8 mouse cellular contexts compared by ENCODE assay signal in genomic region chr17:46853281-46853680, GRCm38 (mm10). TPM values are rescaled to one million over a fixed set of nuclear protein-coding genes. Genes with fewer than 3 reads are reported as not detected.
DNase-seq lines count a peak whose midpoint lies in the region; ATAC-seq and TF ChIP-seq lines count a peak whose summit lies in the region.

No protein-coding gene starts in this region.

- H3K36me3 ChIP-seq in CH12.LX (replicated peaks in 1 of 2; ENCODE audit: control insufficient read depth in 1 of 2, insufficient read depth in 1 of 2, low read length in 1 of 2) = peaks cover 0 to 15% of the 10 kb centered on the region in 2 experiments
- no peaks in the 10 kb centered on the region for H3K36me3 ChIP-seq in heart, embryonic 13.5 days
- H3K36me3 ChIP-seq in lung, embryonic 15.5 days = no peaks in the 10 kb centered on the region
- no peaks in the 10 kb centered on the region for H3K36me3 ChIP-seq in stomach, embryonic 14.5 days (ENCODE audit: control insufficient read depth, insufficient read depth, low read length)

- H3K79me2 ChIP-seq in CH12.LX (replicated peaks; ENCODE audit: control insufficient read depth, extremely low read depth, insufficient read depth, poor library complexity, severe bottlenecking) = peaks cover 28% of the 10 kb centered on the region

- TF ChIP-seq CTCF in CH12.LX (conservative IDR thresholded peaks at IDR 0.05 in 1 of 2, IDR thresholded peaks at IDR 0.05 in 1 of 2; ENCODE audit: low read depth in 2 of 2, low read length in 2 of 2) = no peak
- TF ChIP-seq CTCF in cortical plate, adult 2 months (IDR thresholded peaks at IDR 0.05; ENCODE audit: extremely low read depth, insufficient read depth, low read length) = no peak

- no peak for DNase-seq in CH12.LX (ENCODE audit: extremely low read depth)
- peak; percentile 25 for DNase-seq in MN1 (ENCODE audit: low spot score)
- peak; percentile 69 for DNase-seq in kidney, postnatal 10 days

- H3K9me3 ChIP-seq in CH12.LX (replicated peaks; ENCODE audit: low read length) = no peaks in the 10 kb centered on the region
- no peaks in the 10 kb centered on the region for H3K9me3 ChIP-seq in heart, embryonic 13.5 days
- no peaks in the 10 kb centered on the region for H3K9me3 ChIP-seq in lung, embryonic 15.5 days
- no peaks in the 10 kb centered on the region for H3K9me3 ChIP-seq in stomach, embryonic 14.5 days (ENCODE audit: control insufficient read depth, low read depth, low read length)

- 0 out of 2 replicates have a peak overlapping the region, but pooled peaks have one; percentile 7 for H3K4me2 ChIP-seq in CH12.LX (ENCODE audit: insufficient read depth, low read depth, poor library complexity, severe bottlenecking)
- peak overlapping the region; percentile 40 for H3K4me2 ChIP-seq in heart, embryonic 13.5 days
- H3K4me2 ChIP-seq in lung, embryonic 15.5 days = 0 out of 2 replicates have a peak overlapping the region, but pooled peaks have one; percentile 10
- no peak overlapping the region for H3K4me2 ChIP-seq in stomach, embryonic 14.5 days (replicated peaks; ENCODE audit: low read depth, low read length)

- H3K27me3 ChIP-seq in CH12.LX (replicated peaks) = no peaks in the 10 kb centered on the region
- H3K27me3 ChIP-seq in heart, embryonic 13.5 days (replicated peaks) = no peaks in the 10 kb centered on the region
- H3K27me3 ChIP-seq in lung, embryonic 15.5 days = no peaks in the 10 kb centered on the region
- no peaks in the 10 kb centered on the region for H3K27me3 ChIP-seq in stomach, embryonic 14.5 days (ENCODE audit: control insufficient read depth, insufficient read depth, low read length)

- WGBS in heart, embryonic 13.5 days = 31% methylated on average over 6 of the region's 6 CpGs
- 14% methylated on average over 6 of the region's 6 CpGs for WGBS in lung, embryonic 15.5 days
- 35% methylated on average over 6 of the region's 6 CpGs for WGBS in stomach, embryonic 14.5 days

- H3K27ac ChIP-seq in CH12.LX (ENCODE audit: insufficient read depth, low read depth) = peak overlapping the region; percentile 61
- no peak overlapping the region for H3K27ac ChIP-seq in cortical plate, adult 2 months (ENCODE audit: insufficient read depth, low read length)
- peak overlapping the region; percentile 100 for H3K27ac ChIP-seq in heart, embryonic 13.5 days (replicated peaks)
- H3K27ac ChIP-seq in lung, embryonic 15.5 days = peak overlapping the region; percentile 68
- H3K27ac ChIP-seq in stomach, embryonic 14.5 days (ENCODE audit: low read length) = peak overlapping the region; percentile 61

- TF ChIP-seq POLR2A in CH12.LX (IDR thresholded peaks at IDR 0.05; ENCODE audit: low read depth, low read length) = peak; percentile 29; the same call in 1 of the 2 replicates
- TF ChIP-seq POLR2A in cortical plate, adult 2 months (IDR thresholded peaks at IDR 0.05; ENCODE audit: extremely low read depth, insufficient read depth, low read length) = peak; percentile 53; the same call in 1 of the 2 replicates

- dilution Hi-C loops in CH12.LX (cut with MboI; ENCODE audit: extremely low pct_ligation_motif_present, extremely low pct_unique_long_range_greater_than_20kb, low sequenced_read_pairs) = no loop called here

- TF ChIP-seq EP300 in CH12.LX (IDR thresholded peaks at IDR 0.05; ENCODE audit: low read length) = no peak

- H3K4me3 ChIP-seq in CH12.LX (replicated peaks in 1 of 3; ENCODE audit: low read depth in 2 of 3, low read length in 2 of 3, poor library complexity in 1 of 3) = no peak overlapping the region
- H3K4me3 ChIP-seq in cortical plate, adult 2 months (ENCODE audit: insufficient read depth, low read length) = no peak overlapping the region
- H3K4me3 ChIP-seq in heart, embryonic 13.5 days = no peak overlapping the region
- no peak overlapping the region for H3K4me3 ChIP-seq in lung, embryonic 15.5 days
- no peak overlapping the region for H3K4me3 ChIP-seq in stomach, embryonic 14.5 days (ENCODE audit: low read depth, low read length)

- H3K4me1 ChIP-seq in CH12.LX (ENCODE audit: control insufficient read depth in 1 of 2, insufficient read depth in 2 of 2) = peaks cover 13 to 54% of the 10 kb centered on the region in 2 experiments
- peaks cover 3% of the 10 kb centered on the region; the same call in 1 of the 2 replicates for H3K4me1 ChIP-seq in cortical plate, adult 2 months (ENCODE audit: control insufficient read depth, insufficient read depth, low read length)
- H3K4me1 ChIP-seq in heart, embryonic 13.5 days = peaks cover 36% of the 10 kb centered on the region
- H3K4me1 ChIP-seq in lung, embryonic 15.5 days = peaks cover 31% of the 10 kb centered on the region
- H3K4me1 ChIP-seq in stomach, embryonic 14.5 days (ENCODE audit: control insufficient read depth, insufficient read depth, low read length) = peaks cover 16% of the 10 kb centered on the region

- H3K9ac ChIP-seq in CH12.LX (ENCODE audit: insufficient read depth, low read depth) = no peak overlapping the region
- H3K9ac ChIP-seq in heart, embryonic 13.5 days = peak overlapping the region; percentile 54; the same call in 1 of the 2 replicates
- H3K9ac ChIP-seq in lung, embryonic 15.5 days = no peak overlapping the region
- H3K9ac ChIP-seq in stomach, embryonic 14.5 days (replicated peaks; ENCODE audit: low read depth, low read length) = no peak overlapping the region

- ATAC-seq in heart, embryonic 13.5 days (ENCODE audit: extremely low read depth, insufficient number of reproducible peaks, low FRiP score, low TSS enrichment) = no peak
- ATAC-seq in lung, embryonic 15.5 days (ENCODE audit: borderline replicate concordance, extremely low read depth, low FRiP score, low TSS enrichment) = peak; percentile 29; the same call in 1 of the 2 replicates
- ATAC-seq in stomach, embryonic 14.5 days (ENCODE audit: insufficient number of reproducible peaks, insufficient read depth, low FRiP score, low read depth) = no peak
- ATAC-seq in erythroblast, adult 5-6 weeks (replicated peaks; ENCODE audit: low FRiP score, poor library complexity, severe bottlenecking) = no peak

- in situ Hi-C loops in CH12.LX (cut with MboI; ENCODE audit: low pct_ligation_motif_present, low pct_unique_long_range_greater_than_20kb, low sequenced_read_pairs) = no loop called here

- no peak for TF ChIP-seq RAD21 in CH12.LX (IDR thresholded peaks at IDR 0.05; ENCODE audit: low read depth, low read length)

TF ChIP-seq in CH12.LX, 34 proteins besides CTCF, POLR2A, EP300 and RAD21:
- TF ChIP-seq ZC3H11A (IDR thresholded peaks at IDR 0.05; ENCODE audit: low read depth, low read length) = no peak
- TF ChIP-seq ZNF384 (IDR thresholded peaks at IDR 0.05; ENCODE audit: low read depth, low read length) = no peak
- no peak for TF ChIP-seq SIN3A (IDR thresholded peaks at IDR 0.05; ENCODE audit: low read length)
- TF ChIP-seq BHLHE40 (IDR thresholded peaks at IDR 0.05; ENCODE audit: low read depth, low read length) = peak; percentile 37; the same call in 1 of the 2 replicates

RNA-seq across cellular contexts. Expression of gene Bicral, which starts 5.0 kb away (rescaled TPM):
- total RNA-seq in CH12.LX (2012; rRNA removed) (7.1 and 7.4 TPM in 2 replicates), CH12.LX (2014; rRNA removed) (2.4 and 3.0 TPM in 2 replicates)
- 5.0 and 5.9 TPM in 2 replicates for polyA plus RNA-seq in CH12.LX (2012; ENCODE audit: insufficient read length, low read depth)
- polyA plus RNA-seq in cortical plate, adult 2 months (2012; rRNA removed) = 33.1 and 33.9 TPM in 2 replicates
- 3.0 and 3.4 TPM in 2 replicates for polyA plus RNA-seq in heart, embryonic 13.5 days (2015; fragmentation: Nextera tagmentation; extraction: Ambion mirVana)
- 3.5 and 4.0 TPM in 2 replicates for polyA plus RNA-seq in lung, embryonic 15.5 days (2015; fragmentation: Nextera tagmentation; extraction: Ambion mirVana)
- 6.0 and 6.6 TPM in 2 replicates for polyA plus RNA-seq in stomach, embryonic 14.5 days (2014; fragmentation: Nextera tagmentation; extraction: Ambion mirVana)
- total RNA-seq in erythroblast, adult 5-6 weeks (2015; ENCODE audit: low replicate concordance) = 6.5 and 7.5 TPM in 2 replicates
- 3.7 and 4.0 TPM in 2 replicates for total RNA-seq in erythroblast, adult 5-6 weeks (2017; ENCODE audit: low replicate concordance)

RNA-seq across cellular contexts. Expression of gene Tbcc, which starts 37.2 kb away (rescaled TPM):
- total RNA-seq in CH12.LX (2012; rRNA removed) (27.8 and 32.8 TPM in 2 replicates), CH12.LX (2014; rRNA removed) (19.4 and 21.6 TPM in 2 replicates)
- polyA plus RNA-seq in CH12.LX (2012; ENCODE audit: insufficient read length, low read depth) = 15.1 and 16.4 TPM in 2 replicates
- polyA plus RNA-seq in cortical plate, adult 2 months (2012; rRNA removed) = 25.6 and 26.1 TPM in 2 replicates
- 39.3 and 39.8 TPM in 2 replicates for polyA plus RNA-seq in heart, embryonic 13.5 days (2015; fragmentation: Nextera tagmentation; extraction: Ambion mirVana)
- 53.1 and 58.1 TPM in 2 replicates for polyA plus RNA-seq in lung, embryonic 15.5 days (2015; fragmentation: Nextera tagmentation; extraction: Ambion mirVana)
- polyA plus RNA-seq in stomach, embryonic 14.5 days (2014; fragmentation: Nextera tagmentation; extraction: Ambion mirVana) = 52.6 and 54.3 TPM in 2 replicates
- 2.3 and 8.1 TPM in 2 replicates for total RNA-seq in erythroblast, adult 5-6 weeks (2015; ENCODE audit: low replicate concordance)
- total RNA-seq in erythroblast, adult 5-6 weeks (2017; ENCODE audit: low replicate concordance) = 1.7 and 5.4 TPM in 2 replicates

RNA-seq across cellular contexts. Expression of gene Prph2, which starts 57.0 kb away (rescaled TPM):
- total RNA-seq in CH12.LX (2012; rRNA removed) (not detected in 2 replicates), CH12.LX (2014; rRNA removed) (not detected in 2 replicates)
- polyA plus RNA-seq in CH12.LX (2012; ENCODE audit: insufficient read length, low read depth) = not detected in 2 replicates
- polyA plus RNA-seq in cortical plate, adult 2 months (2012; rRNA removed) = not detected in 2 replicates
- polyA plus RNA-seq in heart, embryonic 13.5 days (2015; fragmentation: Nextera tagmentation; extraction: Ambion mirVana) = not detected in 2 replicates
- not detected in 2 replicates for polyA plus RNA-seq in lung, embryonic 15.5 days (2015; fragmentation: Nextera tagmentation; extraction: Ambion mirVana)
- polyA plus RNA-seq in stomach, embryonic 14.5 days (2014; fragmentation: Nextera tagmentation; extraction: Ambion mirVana) = not detected in 2 replicates
- total RNA-seq in erythroblast, adult 5-6 weeks (2015; ENCODE audit: low replicate concordance) = not detected in 2 replicates
- not detected in 2 replicates for total RNA-seq in erythroblast, adult 5-6 weeks (2017; ENCODE audit: low replicate concordance)
